Mouse (Mus musculus) embryonic stem cell, embryonic (primary cell): ENCODE results near the gene Myo1d.

Experiments used
- CTCF ChIA-PET, 4 experiments: fragments of 300-600 bp in 2 of 4; fragments of 350-600 bp in 2 of 4; sonication (Branson Sonifier 250); formaldehyde crosslinking; loops; one replicate each; lab custom pipeline; 2022; ENCODE audit warnings: inconsistent platforms in 2 of 4; lab: Charles Lee
- POLR2A ChIA-PET, 4 experiments: fragments of 300-600 bp in 2 of 4; fragments of 350-600 bp in 2 of 4; sonication (Branson Sonifier 250); formaldehyde crosslinking; loops; one replicate each; lab custom pipeline; 2022; ENCODE audit warnings: antibody characterized with exemption in 4 of 4, inconsistent platforms in 1 of 4; lab: Charles Lee

Myo1d gene

GRCm38 (mm10) chr11:80790413-80790812, 10.6 kb upstream of the Myo1d start:
- POLR2A ChIA-PET = no interaction called here
- CTCF ChIA-PET = interaction anchor here in 1 of 4 experiments (2.5 kb wide), 1 partner anchor 10 kb away, joined by 10 read pairs; the partner anchor contains the start of gene Myo1d

- POLR2A ChIA-PET = no interaction called here
- CTCF ChIA-PET = interaction anchor here in 2 of 4 experiments (0.6 to 2.5 kb wide), 2 partner anchors 9 to 222 kb away, joined by 4 to 10 read pairs; partner anchors contain the start of gene Myo1d (in 1 of the 2)
Measured at GRCm38 (mm10) chr11:80789647-80790240, 9.9 kb upstream of the Myo1d start.

- ChIA-PET CTCF (interaction anchor here in 3 of 4 experiments (0.6 to 1.1 kb wide), 5 partner anchors 14 to 1828 kb away, joined by 3 read pairs; no protein-coding TSS in a partner anchor), POLR2A (interaction anchor here in 1 of 4 experiments (0.6 kb wide), 1 partner anchor 1100 kb away, joined by 4 read pairs; no protein-coding TSS in a partner anchor)
Measured at GRCm38 (mm10) chr11:80785672-80786071, 5.8 kb upstream of the Myo1d start.

- ChIA-PET POLR2A (interaction anchor here in 2 of 4 experiments (0.7 to 1.3 kb wide), 2 partner anchors 18 to 25 kb away, joined by 3 read pairs; no protein-coding TSS in a partner anchor), CTCF (interaction anchor here in 2 of 4 experiments (0.6 to 0.7 kb wide), 2 partner anchors 133 to 1068 kb away, joined by 3 read pairs; no protein-coding TSS in a partner anchor)
Measured at GRCm38 (mm10) chr11:80784294-80784743, 4.5 kb upstream of the Myo1d start.

GRCm38 (mm10) chr11:80783460-80783859, 3.6 kb upstream of the Myo1d start:
- ChIA-PET CTCF (no interaction called here), POLR2A (no interaction called here)

- CTCF ChIA-PET = no interaction called here
- POLR2A ChIA-PET = interaction anchor here in 1 of 4 experiments (1.4 kb wide), 1 partner anchor 25 kb away, joined by 3 read pairs; no protein-coding TSS in a partner anchor
Measured at GRCm38 (mm10) chr11:80781535-80781934, 1.7 kb upstream of the Myo1d start.

GRCm38 (mm10) chr11:80778916-80779526, 804 bp downstream of the Myo1d start:
- POLR2A ChIA-PET = interaction anchor here in 3 of 4 experiments (0.6 to 2.1 kb wide), 12 partner anchors 11 to 446 kb away, joined by 3 to 15 read pairs (median 3); partner anchors contain the start of gene Tmem98 (in 1 of the 3)
- CTCF ChIA-PET = interaction anchor here in 2 of 4 experiments (0.6 to 2.1 kb wide), 10 partner anchors 9 to 834 kb away, joined by 3 to 10 read pairs (median 4); partner anchors contain the start of gene Psmd11 (in 1 of the 2)

GRCm38 (mm10) chr11:80778157-80778556, 1.7 kb downstream of the Myo1d start:
- ChIA-PET POLR2A (no interaction called here), CTCF (interaction anchor here in 1 of 4 experiments (0.6 kb wide), 1 partner anchor 44 kb away, joined by 5 read pairs; no protein-coding TSS in a partner anchor)

- POLR2A ChIA-PET = no interaction called here
- CTCF ChIA-PET = no interaction called here
Measured at GRCm38 (mm10) chr11:80777708-80778107, 2.1 kb downstream of the Myo1d start.

GRCm38 (mm10) chr11:80775535-80775934, 4.3 kb downstream of the Myo1d start:
- POLR2A ChIA-PET = interaction anchor here in 2 of 4 experiments (0.7 to 1.4 kb wide), 2 partner anchors 51 to 192 kb away, joined by 3 read pairs; no protein-coding TSS in a partner anchor
- CTCF ChIA-PET = interaction anchor here in 2 of 4 experiments (0.6 kb wide), 2 partner anchors 80 to 464 kb away, joined by 3 to 5 read pairs; no protein-coding TSS in a partner anchor

GRCm38 (mm10) chr11:80772595-80773210, 7.1 kb downstream of the Myo1d start:
- ChIA-PET CTCF (no interaction called here), POLR2A (no interaction called here)

- POLR2A ChIA-PET = no interaction called here
- CTCF ChIA-PET = interaction anchor here in 1 of 4 experiments (0.6 kb wide), 1 partner anchor 60 kb away, joined by 4 read pairs; no protein-coding TSS in a partner anchor
Measured at GRCm38 (mm10) chr11:80771596-80772250, 8.1 kb downstream of the Myo1d start.

- ChIA-PET CTCF (no interaction called here), POLR2A (no interaction called here)
Measured at GRCm38 (mm10) chr11:80771186-80771585, 8.6 kb downstream of the Myo1d start.

GRCm38 (mm10) chr11:80767320-80767617, 12.6 kb downstream of the Myo1d start:
- POLR2A ChIA-PET = interaction anchor here in 2 of 4 experiments (0.6 to 1.5 kb wide), 4 partner anchors 12 to 583 kb away, joined by 3 read pairs; no protein-coding TSS in a partner anchor

GRCm38 (mm10) chr11:80766472-80767319, 13.1 kb downstream of the Myo1d start:
- CTCF ChIA-PET = interaction anchor here in 2 of 4 experiments (0.6 to 0.7 kb wide), 2 partner anchors 22 to 106 kb away, joined by 3 read pairs; no protein-coding TSS in a partner anchor
- POLR2A ChIA-PET = interaction anchor here in 3 of 4 experiments (0.6 to 1.5 kb wide), 4 partner anchors 13 to 583 kb away, joined by 3 read pairs; no protein-coding TSS in a partner anchor

More at GRCm38 (mm10) chr11:80767320-80767617, 12.6 kb downstream of the Myo1d start:
- CTCF ChIA-PET = interaction anchor here in 2 of 4 experiments (0.6 to 0.7 kb wide), 3 partner anchors 52 to 1620 kb away, joined by 3 read pairs; no protein-coding TSS in a partner anchor

- ChIA-PET POLR2A (interaction anchor here in 1 of 4 experiments (0.6 kb wide), 1 partner anchor 19 kb away, joined by 3 read pairs; no protein-coding TSS in a partner anchor), CTCF (no interaction called here)
Measured at GRCm38 (mm10) chr11:80766068-80766467, 13.8 kb downstream of the Myo1d start.

GRCm38 (mm10) chr11:80762066-80762465, 17.8 kb downstream of the Myo1d start:
- CTCF ChIA-PET = no interaction called here

More at GRCm38 (mm10) chr11:80762066-80762465, 17.8 kb downstream of the Myo1d start:
- POLR2A ChIA-PET = no interaction called here
